In genomic region chr10:107011142-107011541, GRCm38 (mm10) we compare ENCODE assay signal across 22 mouse cellular contexts.
"Had no signal": no experiment of that assay in that cellular context is flagged by ENCODE, and none has a peak within 500 bp of the region (broad histone marks: within the 10 kb centered on the region; RNA-seq: fewer than 3 reads in every experiment).

No protein-coding gene starts in this region.

- H3K27ac ChIP-seq: heart, adult 2 months; hindbrain, embryonic 15.5 days; kidney, embryonic 15.5 days; kidney, postnatal 0 days; limb, embryonic 13.5 days; limb, embryonic 15.5 days; liver, embryonic 12.5 days had no signal

- H3K27me3 ChIP-seq: hindbrain, embryonic 15.5 days; kidney, embryonic 15.5 days; limb, embryonic 13.5 days; limb, embryonic 15.5 days; liver, embryonic 12.5 days had no signal

- H3K4me1 ChIP-seq: hindbrain, embryonic 15.5 days; kidney, embryonic 15.5 days; limb, embryonic 13.5 days; limb, embryonic 15.5 days; liver, embryonic 12.5 days had no signal

- H3K9me3 ChIP-seq: hindbrain, embryonic 15.5 days; kidney, embryonic 15.5 days; limb, embryonic 13.5 days; limb, embryonic 15.5 days; liver, embryonic 12.5 days had no signal

- H3K9ac ChIP-seq: hindbrain, embryonic 15.5 days; kidney, embryonic 15.5 days; limb, embryonic 13.5 days; limb, embryonic 15.5 days; liver, embryonic 12.5 days had no signal

- ATAC-seq: intestine, embryonic 16.5 days; liver, embryonic 12.5 days had no signal

- H3K4me2 ChIP-seq: heart, embryonic 11.5 days; hindbrain, embryonic 15.5 days; kidney, embryonic 15.5 days; limb, embryonic 13.5 days; limb, embryonic 15.5 days; liver, embryonic 12.5 days had no signal

- DNase-seq: gastrocnemius, postnatal 14 days; gastrocnemius, postnatal 36 days; heart, adult 11 months; heart, adult 2 months; heart, postnatal 14 days; heart, postnatal 36 days; kidney, adult 11 months; kidney, adult 2 months; kidney, adult 9 months; kidney, postnatal 14 days; kidney, postnatal 36 days; layer of hippocampus, adult 9-11 months; layer of hippocampus, postnatal 36 days; left cerebral cortex, postnatal 4 days had no signal

- H3K4me3 ChIP-seq: heart, adult 2 months; hindbrain, embryonic 15.5 days; kidney, embryonic 15.5 days; limb, embryonic 13.5 days; limb, embryonic 15.5 days; liver, embryonic 12.5 days had no signal

- H3K36me3 ChIP-seq: hindbrain, embryonic 15.5 days; kidney, embryonic 15.5 days; limb, embryonic 13.5 days; limb, embryonic 15.5 days; liver, embryonic 12.5 days had no signal
